Mouse (Mus musculus): Measurements from ENCODE around the gene Tnp2. TPM values are rescaled to one million over a fixed set of nuclear protein-coding genes. Genes with fewer than 3 reads are reported as not detected.
A peak's percentile ranks its signal among the peaks of the same experiment; 100 is the strongest.
"Not testable (repeated sequence)": the region's sequence is repeated elsewhere in the genome, so short reads cannot be mapped to it uniquely, and the experiment has no call there.

Tnp2 gene
- polyA plus RNA-seq, 1 experiment, result not detected

DNA sequence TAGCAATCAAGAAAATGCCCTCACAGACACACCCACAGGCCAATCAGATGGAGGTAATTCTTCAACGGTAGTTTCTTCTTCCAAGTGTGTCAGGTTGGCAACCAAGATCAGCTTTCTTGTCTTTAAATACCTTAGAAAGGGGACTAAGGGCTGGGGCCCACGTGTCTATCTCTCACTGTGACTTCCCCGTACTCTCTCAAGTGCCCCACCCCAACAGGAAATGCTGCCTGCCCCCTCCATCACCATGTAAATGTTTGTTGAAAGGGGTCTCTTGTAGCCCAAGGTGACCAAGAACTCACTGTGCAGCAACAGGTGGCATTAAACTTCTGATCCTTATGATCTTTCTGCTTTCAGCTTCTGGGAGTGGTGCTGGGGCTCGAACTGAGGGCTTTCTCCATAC is 25.3 kb upstream of the Tnp2 start:
- Histone ChIP-seq H3K27ac (replicated peaks; ENCODE audit: low read depth, low read length) (no peak overlapping the region), H3K4me3 (ENCODE audit: insufficient read depth, low read depth, low read length) (no peak overlapping the region), H3K4me1 (ENCODE audit: control insufficient read depth, insufficient read depth, insufficient read length, low read length) (no peaks in the 10 kb centered on the region)

DNA sequence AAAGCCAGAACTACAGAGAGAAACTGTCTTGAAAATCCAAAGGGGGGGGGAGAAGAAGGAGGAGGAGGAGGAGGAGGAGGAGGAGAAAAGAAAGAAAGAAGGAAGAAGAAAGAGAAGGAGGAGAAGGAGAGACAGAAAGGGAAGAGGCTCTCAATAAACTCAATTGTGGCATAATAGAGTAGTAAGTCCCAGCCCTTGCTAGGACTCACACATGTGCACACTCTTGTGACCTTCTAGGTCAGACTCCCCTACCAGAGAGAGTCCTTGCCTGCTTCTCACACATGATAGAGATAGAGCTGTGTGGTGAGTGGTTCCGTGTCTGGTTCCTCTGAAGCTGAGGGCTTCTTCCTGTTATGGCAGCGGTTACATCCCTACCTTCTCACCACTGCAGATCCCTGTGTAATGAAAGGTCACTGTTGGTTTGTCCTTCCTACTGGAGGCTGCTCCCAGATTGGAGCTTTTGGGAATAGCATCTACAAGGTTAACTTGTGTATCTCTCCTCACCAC is 24.5 kb upstream of the Tnp2 start, which contains the start of gene Gm11172:
Gm11172 (plus strand) TSS at position 51 of the 507 bp plus-strand sequence.
- Histone ChIP-seq H3K4me3 (ENCODE audit: insufficient read depth, low read depth, low read length) (no peak within 1 kb of the TSS), H3K4me1 (ENCODE audit: control insufficient read depth, insufficient read depth, insufficient read length, low read length) (no peaks in the 10 kb centered on the region), H3K27ac (replicated peaks; ENCODE audit: low read depth, low read length) (no peak within 1 kb of the TSS)

DNA sequence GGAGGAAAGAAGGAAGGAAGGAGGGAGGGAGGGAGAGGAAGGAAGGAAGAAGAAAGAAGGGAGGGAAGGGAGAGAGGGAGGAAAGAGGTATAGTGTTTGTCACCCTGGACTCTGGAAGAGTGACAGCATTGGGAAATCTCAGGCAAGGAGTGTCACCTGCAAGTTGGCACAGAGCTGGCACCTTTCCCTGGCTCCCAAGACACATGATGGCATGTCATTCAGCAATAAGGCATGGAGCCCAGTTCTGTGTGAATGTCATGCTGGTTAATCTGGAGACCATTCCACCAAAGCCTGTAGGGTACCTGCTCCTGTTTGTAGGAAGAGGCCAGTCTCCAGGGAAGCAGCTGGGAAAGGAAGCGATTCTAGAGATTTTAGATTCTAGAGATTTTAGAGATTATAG is 21.9 kb upstream of the Tnp2 start:
- Histone ChIP-seq H3K27ac (replicated peaks; ENCODE audit: low read depth, low read length) (no peak overlapping the region), H3K4me1 (ENCODE audit: control insufficient read depth, insufficient read depth, insufficient read length, low read length) (no peaks in the 10 kb centered on the region), H3K4me3 (ENCODE audit: insufficient read depth, low read depth, low read length) (no peak overlapping the region)

DNA sequence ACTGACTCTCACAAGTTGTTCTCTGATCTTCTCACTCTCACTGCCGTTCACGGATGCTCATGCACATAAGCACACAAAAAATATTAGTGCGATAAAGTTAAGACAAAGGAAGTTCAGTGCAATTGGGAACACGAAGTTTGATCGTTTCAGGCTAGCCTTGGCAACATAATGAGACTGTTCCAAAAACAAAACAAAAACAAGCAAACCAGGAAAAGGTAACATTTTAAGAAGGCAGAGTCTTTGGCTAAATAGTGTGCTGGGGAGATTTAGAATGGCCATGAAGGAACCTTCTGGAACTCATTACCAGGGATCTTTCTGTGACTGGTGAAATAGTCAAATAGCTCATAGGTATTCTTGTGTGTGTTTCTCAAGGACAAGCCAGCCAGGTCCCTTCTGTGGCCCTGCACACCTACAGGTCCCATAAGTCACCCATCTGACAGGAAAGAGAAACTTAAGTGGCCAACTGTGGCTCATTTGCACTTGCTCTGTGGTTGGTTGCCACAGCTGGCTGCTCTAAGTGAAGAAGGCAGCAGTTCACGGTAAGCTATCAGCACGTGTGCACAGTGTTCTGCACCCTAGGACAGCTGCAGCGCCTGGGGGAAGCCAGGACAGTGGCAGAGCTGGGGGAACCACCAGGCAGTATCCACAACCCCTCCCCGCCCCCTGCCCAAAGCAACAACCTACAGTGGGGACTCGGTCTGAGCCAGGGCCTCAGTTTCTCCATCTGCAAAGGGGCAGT is 17.5 kb upstream of the Tnp2 start, which contains the start of gene Prm1:
Prm1 (minus strand) TSS at position 51 of the 739 bp plus-strand sequence.
- no peak within 1 kb of the TSS for H3K4me3 ChIP-seq (ENCODE audit: insufficient read depth, low read depth, low read length)
- no peaks in the 10 kb centered on the region for H3K4me1 ChIP-seq (ENCODE audit: control insufficient read depth, insufficient read depth, insufficient read length, low read length)
- no peak within 1 kb of the TSS for H3K27ac ChIP-seq (replicated peaks; ENCODE audit: low read depth, low read length)

DNA sequence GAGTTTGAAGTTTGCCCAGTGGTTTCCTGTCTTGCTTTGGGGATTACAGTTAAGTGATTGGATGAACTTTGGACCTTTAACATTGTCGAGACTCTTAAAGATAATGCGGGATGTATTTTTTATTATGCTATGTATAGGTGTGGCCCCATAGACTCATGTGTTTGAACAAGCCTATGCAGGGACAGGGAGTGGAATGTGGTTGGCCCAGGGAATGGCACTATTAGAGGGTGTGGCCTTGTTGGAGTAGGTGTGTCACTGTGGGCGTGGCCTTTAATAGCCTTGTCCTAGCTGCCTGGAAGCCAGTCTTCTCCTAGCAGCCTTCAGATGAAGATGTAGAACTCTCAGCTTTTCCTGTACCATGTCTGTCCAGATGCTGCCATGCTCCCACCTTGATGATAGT is 14.0 kb upstream of the Tnp2 start:
- not testable (repeated sequence) for H3K4me3 ChIP-seq (ENCODE audit: insufficient read depth, low read depth, low read length); H3K27ac ChIP-seq (replicated peaks; ENCODE audit: low read depth, low read length); H3K4me1 ChIP-seq (ENCODE audit: control insufficient read depth, insufficient read depth, insufficient read length, low read length)

DNA sequence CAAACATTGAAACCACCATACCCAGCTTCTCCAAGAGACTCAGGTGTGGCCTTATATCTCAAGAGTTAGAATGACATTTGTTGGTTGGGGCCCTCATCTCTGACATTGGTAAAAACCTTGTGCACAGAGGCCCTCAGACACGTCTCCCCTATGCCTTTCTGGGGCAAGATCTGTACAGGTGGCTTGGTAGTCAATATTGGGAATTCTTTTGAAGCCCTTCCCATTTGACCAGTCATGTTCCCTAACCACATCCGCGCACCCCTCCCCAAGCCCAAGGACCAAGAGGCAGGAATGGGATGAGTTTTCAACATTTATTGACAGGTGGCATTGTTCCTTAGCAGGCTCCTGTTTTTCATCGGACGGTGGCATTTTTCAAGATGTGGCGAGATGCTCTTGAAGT is 7.6 kb upstream of the Tnp2 start, which contains the start of gene Prm2:
Prm2 (minus strand) TSS at position 101 of the 400 bp plus-strand sequence.
- Histone ChIP-seq H3K27ac (replicated peaks; ENCODE audit: low read depth, low read length) (no peak within 1 kb of the TSS), H3K4me3 (ENCODE audit: insufficient read depth, low read depth, low read length) (no peak within 1 kb of the TSS), H3K4me1 (ENCODE audit: control insufficient read depth, insufficient read depth, insufficient read length, low read length) (no peaks in the 10 kb centered on the region)

DNA sequence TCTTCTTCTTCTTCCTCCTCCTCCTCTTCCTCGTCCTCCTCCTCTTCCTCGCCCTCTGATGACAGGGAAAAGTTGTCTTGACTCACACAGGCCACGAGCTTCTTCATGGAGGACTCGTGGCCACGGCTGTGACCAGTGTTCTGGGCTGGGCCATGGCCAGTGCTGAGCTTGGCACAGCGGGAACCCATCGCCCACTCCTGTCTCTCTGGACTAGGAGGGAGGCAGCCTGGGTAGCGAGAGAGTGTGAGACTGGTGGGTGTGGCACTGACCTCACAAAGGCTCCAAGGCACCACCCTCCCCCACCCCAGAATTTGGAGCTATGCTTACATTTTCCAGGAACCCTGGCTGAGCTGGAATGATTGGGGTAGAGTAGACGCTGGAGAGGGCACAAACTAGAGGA is 2.2 kb upstream of the Tnp2 start, which contains the start of gene Prm3:
Prm3 (minus strand) TSS at position 213 of the 400 bp plus-strand sequence.
- Histone ChIP-seq H3K4me3 (ENCODE audit: insufficient read depth, low read depth, low read length) (no peak within 1 kb of the TSS), H3K4me1 (ENCODE audit: control insufficient read depth, insufficient read depth, insufficient read length, low read length) (no peaks in the 10 kb centered on the region)

DNA sequence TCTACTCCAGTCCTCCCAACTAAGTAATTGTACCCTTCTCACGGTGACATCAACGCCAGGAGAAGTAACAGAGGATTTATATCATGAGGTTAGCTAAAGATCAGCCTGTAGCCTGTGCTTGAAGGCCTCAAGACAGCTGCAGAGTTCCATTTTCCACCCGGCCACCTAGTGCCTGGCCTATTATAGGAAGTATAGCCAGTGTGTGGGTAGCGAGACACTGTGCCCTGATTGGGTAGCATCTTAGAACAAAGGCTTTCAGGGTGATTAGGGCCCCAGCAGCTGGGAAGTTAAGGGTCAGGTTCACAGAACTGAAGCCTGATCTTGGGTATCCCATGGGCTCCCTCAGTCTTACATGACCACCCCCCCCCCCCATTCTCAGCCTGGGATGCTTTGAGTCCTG is 406 bp upstream of the Tnp2 start:
- Histone ChIP-seq H3K4me3 (ENCODE audit: insufficient read depth, low read depth, low read length) (no peak overlapping the region), H3K27ac (replicated peaks; ENCODE audit: low read depth, low read length) (no peak overlapping the region), H3K4me1 (ENCODE audit: control insufficient read depth, insufficient read depth, insufficient read length, low read length) (no peaks in the 10 kb centered on the region)

More for the DNA sequence above, 2.2 kb upstream of the Tnp2 start, which contains the start of gene Prm3:
- no peak within 1 kb of the TSS for H3K27ac ChIP-seq (replicated peaks; ENCODE audit: low read depth, low read length)

DNA sequence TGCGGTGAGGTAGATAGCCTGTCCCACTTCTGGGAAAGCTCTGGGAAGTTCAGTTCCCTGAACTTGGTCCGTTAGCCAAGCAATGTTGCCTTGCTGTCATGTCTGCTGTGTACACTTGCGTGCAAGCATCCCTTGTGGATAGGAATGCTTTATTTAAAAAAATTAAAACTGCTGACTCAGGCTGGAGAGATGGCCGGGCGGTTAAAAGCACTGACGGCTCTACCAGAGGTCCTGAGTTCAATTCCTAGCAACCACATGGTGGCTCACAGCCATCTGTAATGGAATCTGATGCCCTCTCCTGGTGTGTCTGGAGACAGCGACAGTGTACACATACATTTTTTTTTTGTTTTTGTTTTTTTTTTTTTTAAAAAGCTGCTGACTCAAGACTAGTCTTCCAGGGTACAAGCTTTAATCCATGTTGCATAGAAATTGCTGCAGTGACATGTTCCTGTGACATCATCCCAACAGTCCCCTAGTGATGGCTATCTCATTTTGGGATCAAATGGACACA is 857 bp downstream of the Tnp2 start:
- Histone ChIP-seq H3K27ac (replicated peaks; ENCODE audit: low read depth, low read length) (no peak overlapping the region), H3K4me3 (ENCODE audit: insufficient read depth, low read depth, low read length) (no peak overlapping the region), H3K4me1 (ENCODE audit: control insufficient read depth, insufficient read depth, insufficient read length, low read length) (no peaks in the 10 kb centered on the region)

DNA sequence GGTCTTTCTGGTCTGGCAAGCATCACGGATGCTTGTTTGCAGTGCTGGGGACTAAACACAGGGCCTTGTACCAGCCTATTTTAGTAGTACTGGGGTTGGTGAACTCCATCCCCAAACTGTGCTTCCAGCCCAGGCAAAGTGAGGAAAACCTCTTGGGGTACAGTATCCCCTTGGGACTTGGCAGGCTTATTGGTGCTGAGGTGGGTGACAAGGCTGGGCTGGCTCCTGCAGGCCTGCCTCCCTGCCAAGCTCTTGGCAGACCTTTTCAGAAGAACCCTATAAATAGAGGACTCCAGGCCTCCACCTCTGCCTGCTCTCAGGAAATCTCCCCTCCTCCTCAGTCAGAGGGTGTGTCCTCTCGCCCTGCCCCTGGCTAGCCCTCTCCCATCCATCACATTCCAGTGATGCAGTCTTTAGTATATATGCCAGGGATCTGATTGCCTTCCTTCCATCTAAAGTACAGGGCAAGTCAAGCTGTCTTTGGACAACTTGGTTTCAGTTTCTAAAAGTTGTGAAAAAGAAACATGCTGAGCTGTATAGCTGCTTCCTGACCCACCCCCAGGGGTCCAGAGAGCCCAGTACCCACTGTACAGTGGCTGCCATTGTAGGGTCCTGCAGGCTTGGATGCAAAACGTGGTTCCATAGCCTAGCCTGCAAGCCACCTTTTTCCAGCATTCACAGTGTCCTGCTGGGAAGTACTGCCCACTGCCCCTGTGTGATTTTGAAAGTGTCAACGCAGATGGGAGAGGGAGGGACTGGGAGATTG is 1.5 kb downstream of the Tnp2 start:
- no peak overlapping the region for H3K27ac ChIP-seq (replicated peaks; ENCODE audit: low read depth, low read length)

DNA sequence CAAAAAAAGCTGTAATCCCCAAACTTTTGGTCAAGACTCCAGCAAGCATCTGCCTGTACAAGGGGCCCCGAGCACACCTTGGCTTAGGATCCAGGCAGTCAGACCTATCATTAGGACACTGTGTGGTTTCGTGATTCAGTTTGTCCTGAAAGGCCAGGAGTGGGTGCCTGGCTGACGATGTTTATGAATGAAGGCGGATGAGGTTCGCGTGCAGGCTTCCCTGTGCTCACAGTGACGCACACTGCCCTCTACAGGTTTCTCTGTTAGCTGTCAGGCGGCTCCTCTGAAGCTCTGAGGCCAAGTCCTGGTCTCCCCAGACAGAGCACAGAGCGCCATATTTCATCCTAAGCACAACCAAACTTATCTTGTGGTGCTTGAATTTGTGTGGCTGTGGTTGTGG is 2.2 kb downstream of the Tnp2 start:
- H3K4me1 ChIP-seq (ENCODE audit: control insufficient read depth, insufficient read depth, insufficient read length, low read length), result no peaks in the 10 kb centered on the region
- peak overlapping the region; percentile 92 for H3K4me3 ChIP-seq (ENCODE audit: insufficient read depth, low read depth, low read length)
- H3K27ac ChIP-seq (replicated peaks; ENCODE audit: low read depth, low read length), result peak overlapping the region; percentile 92

More for the DNA sequence above, 1.5 kb downstream of the Tnp2 start:
- H3K4me3 ChIP-seq (ENCODE audit: insufficient read depth, low read depth, low read length), result no peak overlapping the region
- no peaks in the 10 kb centered on the region for H3K4me1 ChIP-seq (ENCODE audit: control insufficient read depth, insufficient read depth, insufficient read length, low read length)

DNA sequence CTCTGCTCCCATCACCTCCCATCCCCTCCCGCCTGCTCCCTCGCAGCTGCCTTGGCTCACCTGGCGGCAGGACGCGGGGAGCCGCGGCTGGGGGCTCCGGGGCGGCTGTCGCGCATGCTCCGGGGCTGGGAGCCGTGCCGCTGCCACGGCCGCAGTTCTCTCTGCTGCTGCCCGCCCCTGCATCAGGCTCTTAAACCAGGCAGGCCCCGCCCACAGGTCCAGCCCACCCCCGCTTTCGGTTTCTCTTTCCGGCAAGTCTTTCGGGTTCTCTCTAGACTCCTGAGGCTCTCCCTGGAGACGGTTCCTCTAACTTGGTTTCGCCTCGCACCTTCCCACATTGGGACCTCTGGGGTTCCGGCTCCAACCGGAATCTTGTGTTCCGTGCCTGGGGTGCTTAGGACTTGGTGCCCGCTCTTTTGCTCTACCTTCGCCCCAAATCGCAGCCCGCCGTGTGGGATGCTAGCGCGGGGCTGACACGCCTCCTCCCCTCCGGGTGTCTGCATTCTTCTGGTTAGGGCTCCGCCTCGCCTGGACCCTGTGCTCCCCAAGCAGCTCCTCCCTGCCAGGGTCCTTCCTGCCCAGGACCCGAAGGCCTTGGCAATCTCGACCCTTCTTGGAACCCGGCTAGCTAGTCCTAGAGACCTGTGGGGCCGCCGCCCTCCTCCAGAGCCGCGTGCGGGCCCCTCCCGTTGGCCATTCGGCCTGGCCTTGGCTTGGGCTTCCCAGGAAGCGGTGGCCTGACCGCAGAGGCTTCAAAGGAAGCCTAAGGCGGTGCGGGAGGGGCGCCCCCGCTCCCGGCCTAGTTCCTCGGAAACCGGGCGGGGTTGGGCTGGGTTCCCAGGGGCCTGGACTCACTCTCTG is 2.9 kb downstream of the Tnp2 start, which contains the start of gene Socs1:
Socs1 (minus strand) TSS at position 166 of the 861 bp plus-strand sequence.
- Histone ChIP-seq H3K4me3 (ENCODE audit: insufficient read depth, low read depth, low read length) (peak within 1 kb of the TSS; percentile 92), H3K4me1 (ENCODE audit: control insufficient read depth, insufficient read depth, insufficient read length, low read length) (no peaks in the 10 kb centered on the region)

DNA sequence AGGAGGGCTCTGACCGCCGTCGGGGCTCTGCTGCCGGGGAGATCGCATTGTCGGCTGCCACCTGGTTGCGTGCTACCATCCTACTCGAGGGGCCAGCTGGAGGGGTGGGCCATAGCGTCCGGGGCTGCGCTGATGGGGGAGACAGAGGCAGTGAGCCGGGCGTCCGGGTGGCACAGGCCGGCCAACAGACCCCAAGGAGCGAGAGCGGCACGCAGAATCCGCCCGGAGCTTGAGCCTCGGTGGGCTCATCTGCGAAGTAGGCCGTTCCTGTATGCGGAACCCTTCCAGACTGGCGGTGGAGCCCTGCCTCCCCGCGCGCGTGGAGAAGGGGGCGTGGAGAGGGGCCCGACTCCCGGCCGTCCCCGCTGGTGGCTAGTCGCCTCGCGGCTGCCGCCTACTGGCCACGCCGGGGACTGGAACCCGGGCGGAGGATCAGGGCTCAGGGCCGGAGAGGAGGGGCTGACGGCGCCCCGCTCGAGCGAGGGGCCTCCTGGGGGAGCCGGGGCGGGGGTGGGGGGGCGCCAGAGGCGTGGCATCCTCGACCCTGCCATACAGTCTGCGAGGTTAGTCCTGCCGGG is 3.6 kb downstream of the Tnp2 start:
- H3K4me3 ChIP-seq (ENCODE audit: insufficient read depth, low read depth, low read length), result peak overlapping the region; percentile 92
- H3K4me1 ChIP-seq (ENCODE audit: control insufficient read depth, insufficient read depth, insufficient read length, low read length), result no peaks in the 10 kb centered on the region
- peak overlapping the region; percentile 40 for H3K27ac ChIP-seq (replicated peaks; ENCODE audit: low read depth, low read length)

More for the DNA sequence above, 2.9 kb downstream of the Tnp2 start, which contains the start of gene Socs1:
- peak within 1 kb of the TSS; percentile 92 for H3K27ac ChIP-seq (replicated peaks; ENCODE audit: low read depth, low read length)

Data from brown adipose tissue, adult 24 weeks (tissue).